Mouse (Mus musculus): ENCODE results near the gene Rab39. TPM values are rescaled to one million over a fixed set of nuclear protein-coding genes. Genes with fewer than 3 reads are reported as not detected.

Rab39 gene
- polyA plus RNA-seq, 1 experiment from 2014 or later, result 0.53 TPM

GRCm38 (mm10) chr9:53676921-53677320 lies 29.1 kb downstream of the Rab39 start:
- no peaks in the 10 kb centered on the region for H3K4me1 ChIP-seq
- no peak overlapping the region for H3K4me3 ChIP-seq
- DNase-seq (ENCODE audit: low spot score), result no peak
- H3K36me3 ChIP-seq, result no peaks in the 10 kb centered on the region
- H3K27ac ChIP-seq, result no peak overlapping the region
- H3K27me3 ChIP-seq (ENCODE audit: low read depth, poor library complexity, severe bottlenecking), result no peaks in the 10 kb centered on the region
- H3K9me3 ChIP-seq (replicated peaks), result no peaks in the 10 kb centered on the region
- WGBS, result 65% methylated on average over 4 of the region's 4 CpGs

- 15% methylated on average over 3 of the region's 3 CpGs for WGBS
- Histone ChIP-seq H3K4me1 (peaks cover 5% of the 10 kb centered on the region; the same call in 1 of the 2 replicates), H3K4me3 (no peak overlapping the region), H3K27ac (no peak overlapping the region), H3K27me3 (ENCODE audit: low read depth, poor library complexity, severe bottlenecking) (no peaks in the 10 kb centered on the region), H3K36me3 (no peaks in the 10 kb centered on the region), H3K9me3 (replicated peaks) (no peaks in the 10 kb centered on the region)
- peak; percentile 45 for DNase-seq (ENCODE audit: low spot score)
These were observed 32.5 kb downstream of the Rab39 start for GRCm38 (mm10) chr9:53673571-53673970.

- Histone ChIP-seq H3K4me1 (peaks cover 13% of the 10 kb centered on the region), H3K36me3 (no peaks in the 10 kb centered on the region), H3K27me3 (ENCODE audit: low read depth, poor library complexity, severe bottlenecking) (no peaks in the 10 kb centered on the region), H3K27ac (no peak within 1 kb of the TSS), H3K9me3 (replicated peaks) (no peaks in the 10 kb centered on the region), H3K4me3 (no peak within 1 kb of the TSS)
- WGBS, result 55% methylated on average over 5 of the region's 5 CpGs
- no peak for DNase-seq (ENCODE audit: low spot score)
These were observed 36.3 kb downstream of the Rab39 start, which contains the start of gene Cul5 for GRCm38 (mm10) chr9:53669680-53670219. Gene Cul5, minus strand, starts transcription at chr9:53670014.

GRCm38 (mm10) chr9:53667020-53667669 lies 38.9 kb downstream of the Rab39 start:
- Histone ChIP-seq H3K27me3 (ENCODE audit: low read depth, poor library complexity, severe bottlenecking) (no peaks in the 10 kb centered on the region), H3K9me3 (replicated peaks) (no peaks in the 10 kb centered on the region), H3K36me3 (peaks cover 9% of the 10 kb centered on the region; the same call in 1 of the 2 replicates), H3K27ac (peak overlapping the region; percentile 99), H3K4me1 (peaks cover 13% of the 10 kb centered on the region), H3K4me3 (peak overlapping the region; percentile 97)
- DNase-seq (ENCODE audit: low spot score), result peak; percentile 95
- WGBS, result under 1% methylated on average over 74 of the region's 74 CpGs

GRCm38 (mm10) chr9:53666665-53667019 lies 39.4 kb downstream of the Rab39 start:
- Histone ChIP-seq H3K4me1 (peaks cover 13% of the 10 kb centered on the region), H3K9me3 (replicated peaks) (no peaks in the 10 kb centered on the region), H3K4me3 (peak overlapping the region; percentile 97), H3K36me3 (peaks cover 9% of the 10 kb centered on the region; the same call in 1 of the 2 replicates), H3K27ac (peak overlapping the region; percentile 99), H3K27me3 (ENCODE audit: low read depth, poor library complexity, severe bottlenecking) (no peaks in the 10 kb centered on the region)
- under 1% methylated on average over 28 of the region's 28 CpGs for WGBS
- DNase-seq (ENCODE audit: low spot score), result no peak

- H3K4me3 ChIP-seq, result peak overlapping the region; percentile 97; the same call in 1 of the 2 replicates
- peaks cover 13% of the 10 kb centered on the region for H3K4me1 ChIP-seq
- H3K27me3 ChIP-seq (ENCODE audit: low read depth, poor library complexity, severe bottlenecking), result no peaks in the 10 kb centered on the region
- no peaks in the 10 kb centered on the region for H3K9me3 ChIP-seq (replicated peaks)
- DNase-seq (ENCODE audit: low spot score), result no peak
- H3K27ac ChIP-seq, result no peak overlapping the region
- peaks cover 9% of the 10 kb centered on the region; the same call in 1 of the 2 replicates for H3K36me3 ChIP-seq
These were observed 40.6 kb downstream of the Rab39 start for GRCm38 (mm10) chr9:53665428-53665827.

GRCm38 (mm10) chr9:53664819-53665218 lies 41.2 kb downstream of the Rab39 start:
- WGBS, result 91% methylated on average over 2 of the region's 2 CpGs
- peaks cover 10% of the 10 kb centered on the region for H3K4me1 ChIP-seq
- H3K9me3 ChIP-seq (replicated peaks), result no peaks in the 10 kb centered on the region
- no peak overlapping the region for H3K4me3 ChIP-seq
- DNase-seq (ENCODE audit: low spot score), result no peak
- H3K36me3 ChIP-seq, result peaks cover 9% of the 10 kb centered on the region; the same call in 1 of the 2 replicates
- no peaks in the 10 kb centered on the region for H3K27me3 ChIP-seq (ENCODE audit: low read depth, poor library complexity, severe bottlenecking)
- H3K27ac ChIP-seq, result no peak overlapping the region

- 97% methylated on average over 6 of the region's 6 CpGs for WGBS
- no peaks in the 10 kb centered on the region for H3K27me3 ChIP-seq (ENCODE audit: low read depth, poor library complexity, severe bottlenecking)
- DNase-seq (ENCODE audit: low spot score), result no peak
- peaks cover 93% of the 10 kb centered on the region for H3K36me3 ChIP-seq
- no peaks in the 10 kb centered on the region for H3K9me3 ChIP-seq (replicated peaks)
- H3K4me3 ChIP-seq, result no peak overlapping the region
- H3K4me1 ChIP-seq, result no peaks in the 10 kb centered on the region
- H3K27ac ChIP-seq, result no peak overlapping the region
These were observed 71.2 kb downstream of the Rab39 start for GRCm38 (mm10) chr9:53634796-53635195.

Other genes starting within 250 kb of the Rab39 start
- 14.3 and 18.3 TPM in 2 replicates for gene Atm, start 169.5 kb downstream of the Rab39 start, polyA plus RNA-seq (2016; fragmentation: Nextera tagmentation; extraction: Ambion mirVana)
- gene Npat, start 169.2 kb downstream of the Rab39 start, polyA plus RNA-seq (2016; fragmentation: Nextera tagmentation; extraction: Ambion mirVana), result 18.8 and 22.0 TPM in 2 replicates
- gene Acat1, start 95.8 kb downstream of the Rab39 start, polyA plus RNA-seq (2016; fragmentation: Nextera tagmentation; extraction: Ambion mirVana), result 26.2 and 36.9 TPM in 2 replicates
- gene Cul5, start 36.2 kb downstream of the Rab39 start, polyA plus RNA-seq (2016; fragmentation: Nextera tagmentation; extraction: Ambion mirVana), result 37.0 and 41.7 TPM in 2 replicates
- 6.9 and 7.0 TPM in 2 replicates for gene Slc35f2, start 65.3 kb upstream of the Rab39 start, polyA plus RNA-seq (2016; fragmentation: Nextera tagmentation; extraction: Ambion mirVana)
- 0.25 TPM in 1 of 2 replicates, not detected in the other for gene Sln, start 143.9 kb upstream of the Rab39 start, polyA plus RNA-seq (2016; fragmentation: Nextera tagmentation; extraction: Ambion mirVana)